Mouse (Mus musculus): ENCODE measurements at regions not wholly inside any gene's neighbourhood (a gene's known extent, or its start where the extent isn't known, plus 50 kb on each side); places are given as distances from the start of the nearest gene placed in this dataset.

- DNase-seq (ENCODE audit: low read depth, low spot score), result no peak
These were observed 199.4 kb downstream of the Snx13 start for GRCm38 (mm10) chr12:35246226-35247014.

GRCm38 (mm10) chr12:35232322-35232673, 185.3 kb downstream of the Snx13 start:
- DNase-seq (ENCODE audit: low read depth, low spot score), result no peak

- DNase-seq (ENCODE audit: low read depth, low spot score), result no peak
These were observed 184.7 kb downstream of the Snx13 start for GRCm38 (mm10) chr12:35231414-35232321.

GRCm38 (mm10) chr12:35220429-35220828, 173.4 kb downstream of the Snx13 start:
- DNase-seq (ENCODE audit: low read depth, low spot score), result no peak

GRCm38 (mm10) chr12:35220002-35220401, 173.0 kb downstream of the Snx13 start:
- no peak for DNase-seq (ENCODE audit: low read depth, low spot score)

- DNase-seq (ENCODE audit: low read depth, low spot score), result no peak
These were observed 169.7 kb downstream of the Snx13 start for GRCm38 (mm10) chr12:35216725-35217124.

- DNase-seq (ENCODE audit: low read depth, low spot score), result no peak
These were observed 162.4 kb downstream of the Snx13 start for GRCm38 (mm10) chr12:35209399-35209798.

GRCm38 (mm10) chr12:35207605-35208004, 160.6 kb downstream of the Snx13 start:
- DNase-seq (ENCODE audit: low read depth, low spot score), result peak; percentile 19

- no peak for DNase-seq (ENCODE audit: low read depth, low spot score)
These were observed 156.4 kb downstream of the Snx13 start for GRCm38 (mm10) chr12:35203398-35203797.

- no peak for DNase-seq (ENCODE audit: low read depth, low spot score)
These were observed 153.1 kb downstream of the Snx13 start for GRCm38 (mm10) chr12:35200110-35200509.

Measured in ZHBTc4 (cell line).